Mouse (Mus musculus): ENCODE data around the gene Mmd2.
A peak's percentile ranks its signal among the peaks of the same experiment; 100 is the strongest.

Gene Mmd2

GRCm38 (mm10) chr5:142545014-142545795 is 63.4 kb downstream of the Mmd2 start:
- DNase-seq, result no peak

- peak; percentile 48 for DNase-seq
These were observed 71.3 kb downstream of the Mmd2 start for GRCm38 (mm10) chr5:142537286-142537685.

GRCm38 (mm10) chr5:142535388-142535787 is 73.2 kb downstream of the Mmd2 start:
- DNase-seq, result no peak

- no peak for DNase-seq
These were observed 78.7 kb downstream of the Mmd2 start, which contains the start of gene Papolb for GRCm38 (mm10) chr5:142529915-142530314. Papolb (minus strand) TSS chr5:142530076.

GRCm38 (mm10) chr5:142524711-142525464 is 83.7 kb downstream of the Mmd2 start:
- DNase-seq, result no peak

GRCm38 (mm10) chr5:142521195-142521866 is 87.3 kb downstream of the Mmd2 start:
- DNase-seq, result no peak

- no peak for DNase-seq
These were observed 88.2 kb downstream of the Mmd2 start for GRCm38 (mm10) chr5:142520360-142520759.

- DNase-seq, result no peak
These were observed 89.6 kb downstream of the Mmd2 start for GRCm38 (mm10) chr5:142518973-142519372.
